ENCODE assay signal across 9 mouse cellular contexts in genomic region chr5:115908699-115909098, GRCm38 (mm10).
DNase-seq lines count a peak whose midpoint lies in the region; ATAC-seq and TF ChIP-seq lines count a peak whose summit lies in the region.
"Had no signal": no experiment of that assay in that cellular context is flagged by ENCODE, and none has a peak within 500 bp of the region (broad histone marks: within the 10 kb centered on the region; RNA-seq: fewer than 3 reads in every experiment).

No protein-coding gene starts in this region.

- TF ChIP-seq EP300 in stomach, postnatal 0 days (optimal IDR thresholded peaks at IDR 0.05) = no peak

- H3K27ac ChIP-seq in lung, embryonic 15.5 days = no peak overlapping the region
- H3K27ac ChIP-seq in liver, embryonic 12.5 days = no peak overlapping the region
- H3K27ac ChIP-seq in stomach, postnatal 0 days (replicated peaks) = no peak overlapping the region
- H3K27ac ChIP-seq: macrophage had no signal

- H3K4me1 ChIP-seq in lung, embryonic 15.5 days = peaks cover 20% of the 10 kb centered on the region
- peaks cover 49% of the 10 kb centered on the region for H3K4me1 ChIP-seq in liver, embryonic 12.5 days
- no peaks in the 10 kb centered on the region for H3K4me1 ChIP-seq in stomach, postnatal 0 days (replicated peaks; ENCODE audit: control insufficient read depth, insufficient read depth)

- H3K9me3 ChIP-seq in lung, embryonic 15.5 days = no peaks in the 10 kb centered on the region
- H3K9me3 ChIP-seq in liver, embryonic 12.5 days (replicated peaks) = no peaks in the 10 kb centered on the region
- no peaks in the 10 kb centered on the region for H3K9me3 ChIP-seq in stomach, postnatal 0 days (ENCODE audit: control insufficient read depth, low read length)

- WGBS in lung, embryonic 15.5 days = 51% methylated on average over 12 of the region's 12 CpGs
- WGBS in liver, embryonic 12.5 days (ENCODE audit: insufficient replicate concordance) = 72% methylated on average over 12 of the region's 12 CpGs
- WGBS in stomach, postnatal 0 days = 68% methylated on average over 12 of the region's 12 CpGs

- H3K36me3 ChIP-seq in lung, embryonic 15.5 days = no peaks in the 10 kb centered on the region
- peaks cover 83% of the 10 kb centered on the region for H3K36me3 ChIP-seq in liver, embryonic 12.5 days
- no peaks in the 10 kb centered on the region for H3K36me3 ChIP-seq in stomach, postnatal 0 days (ENCODE audit: control insufficient read depth, insufficient read depth, low read length)

- H3K9ac ChIP-seq in lung, embryonic 15.5 days = no peak overlapping the region
- H3K9ac ChIP-seq in liver, embryonic 12.5 days = no peak overlapping the region
- no peak overlapping the region for H3K9ac ChIP-seq in stomach, postnatal 0 days (ENCODE audit: low read length)

- H3K4me3 ChIP-seq in lung, embryonic 15.5 days = no peak overlapping the region
- 0 out of 2 replicates have a peak overlapping the region, but pooled peaks have one; percentile 1 for H3K4me3 ChIP-seq in liver, embryonic 12.5 days
- H3K4me3 ChIP-seq in stomach, postnatal 0 days (ENCODE audit: low read depth, low read length) = no peak overlapping the region

- DNase-seq in frontal cortex, adult 2 months (ENCODE audit: extremely low spot score in 1 of 2, low spot score in 1 of 2) = no peak
- DNase-seq in lung, postnatal 4 days = no peak
- DNase-seq in stomach, postnatal 0 days (ENCODE audit: low spot score) = no peak
- DNase-seq in urinary bladder, postnatal 14 days (ENCODE audit: low spot score) = no peak
- no peak for DNase-seq in left cerebral cortex, adult 11 months (ENCODE audit: low spot score)

- H3K4me2 ChIP-seq in lung, embryonic 15.5 days = 0 out of 2 replicates have a peak overlapping the region, but pooled peaks have one; percentile 6
- peak overlapping the region; percentile 41 for H3K4me2 ChIP-seq in liver, embryonic 12.5 days
- H3K4me2 ChIP-seq in stomach, postnatal 0 days (replicated peaks; ENCODE audit: low read depth) = 0 out of 2 replicates have a peak overlapping the region, but pooled peaks have one; percentile 11

- no peaks in the 10 kb centered on the region for H3K27me3 ChIP-seq in lung, embryonic 15.5 days
- H3K27me3 ChIP-seq in liver, embryonic 12.5 days (replicated peaks) = no peaks in the 10 kb centered on the region
- no peaks in the 10 kb centered on the region for H3K27me3 ChIP-seq in stomach, postnatal 0 days (ENCODE audit: control insufficient read depth, insufficient read depth, low read length)

- no peak for TF ChIP-seq CTCF in stomach, postnatal 0 days (IDR thresholded peaks at IDR 0.05; ENCODE audit: low read depth)

- ATAC-seq in frontal cortex, adult (ENCODE audit: low TSS enrichment) = peak; percentile 29; the same call in 1 of the 2 replicates
- no peak for ATAC-seq in lung, embryonic 15.5 days (ENCODE audit: borderline replicate concordance, extremely low read depth, low FRiP score, low TSS enrichment)
- ATAC-seq in liver, embryonic 12.5 days = no peak
- ATAC-seq in stomach, postnatal 0 days (ENCODE audit: low FRiP score, low TSS enrichment) = no peak
